Mouse (Mus musculus) heart, embryonic 15.5 days (tissue): ENCODE results near the gene Tinf2. TPM values are rescaled to one million over a fixed set of nuclear protein-coding genes. Genes with fewer than 3 reads are reported as not detected.
A peak's percentile ranks its signal among the peaks of the same experiment; 100 is the strongest.

Source experiments
- ATAC-seq: fragments of 200-750 bp; cut with Nextera tagmentation; replicated peaks from 2 replicates; pipeline ENCODE4 v1.8.0; 2017; ENCODE audit warnings: low read depth, moderate TSS enrichment; ENCODE audit not compliant: insufficient number of reproducible peaks, insufficient read depth, low FRiP score
- H3K27ac ChIP-seq: fragments of 300-500 bp; sonication (generic); 2 replicates; pipeline ENCODE4 v1.5.1; 2015; ENCODE audit warnings: mild to moderate bottlenecking, inconsistent platforms
- H3K27me3 ChIP-seq: fragments of 300-500 bp; sonication (generic); 2 replicates; pipeline ENCODE4 v1.6.1; 2015; ENCODE audit warnings: inconsistent platforms
- H3K36me3 ChIP-seq: fragments of 300-500 bp; sonication (generic); 2 replicates; pipeline ENCODE4 v1.6.1; 2015; ENCODE audit warnings: mild to moderate bottlenecking, inconsistent platforms
- H3K4me1 ChIP-seq: fragments of 300-500 bp; sonication (generic); replicated peaks from 2 replicates; pipeline ENCODE4 v1.6.1; 2015; ENCODE audit warnings: inconsistent platforms
- H3K4me2 ChIP-seq: fragments of 300-500 bp; sonication (generic); 2 replicates; pipeline ENCODE4 v1.6.1; 2015; ENCODE audit warnings: inconsistent platforms, mild to moderate bottlenecking, moderate library complexity
- H3K4me3 ChIP-seq: fragments of 300-500 bp; sonication (generic); 2 replicates; pipeline ENCODE4 v1.5.1; 2015; ENCODE audit warnings: mild to moderate bottlenecking, inconsistent platforms
- H3K9ac ChIP-seq: fragments of 300-500 bp; sonication (generic); 2 replicates; pipeline ENCODE4 v1.6.1; 2015; ENCODE audit warnings: mild to moderate bottlenecking, inconsistent platforms
- H3K9me3 ChIP-seq: fragments of 300-500 bp; sonication (generic); replicated peaks from 2 replicates; pipeline ENCODE4 v1.6.1; 2016; ENCODE audit warnings: inconsistent platforms
- WGBS: fragments of 180-500 bp; shearing (Covaris S2); methylation state at CpG from one replicate; pipeline ENCODE4 v1.1.7; 2015; ENCODE audit warnings: mixed read lengths; 5-methylcytosine and 5-hydroxymethylcytosine counted together
- polyA plus RNA-seq: library from polyadenylated mRNA; unstranded; fragments of >200 nt; fragmentation: Nextera tagmentation; extraction: Ambion mirVana; gene quantifications from 2 replicates; pipeline ENCODE4 v1.2.1, GENCODE M21; 2015

Gene Tinf2
- polyA plus RNA-seq, 1 experiment from 2014 or later: 26.1 TPM

DNA sequence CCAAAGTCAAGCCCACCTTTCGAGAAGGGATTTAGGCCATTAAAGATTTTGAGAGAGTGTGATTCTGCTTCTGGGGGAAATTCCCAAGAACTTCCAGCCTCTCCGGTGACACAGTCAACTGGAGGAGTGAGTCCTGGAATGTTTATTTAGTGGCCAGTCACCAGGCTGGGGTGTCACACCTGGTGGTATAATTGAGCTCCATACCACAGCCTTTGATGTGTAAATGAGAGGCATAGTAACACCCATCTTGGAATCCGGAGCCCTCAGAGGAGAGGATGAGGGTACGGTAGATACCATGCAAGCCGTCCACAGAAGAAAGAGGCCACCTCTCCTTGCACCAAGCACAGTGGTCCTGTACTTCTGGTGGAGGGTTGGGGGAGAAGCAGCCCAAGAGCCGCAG, 21.1 kb upstream of the Tinf2 start:
- no peak for ATAC-seq
- 57% methylated on average over 6 of the region's 6 CpGs for WGBS
- no peak overlapping the region for H3K4me2 ChIP-seq

DNA sequence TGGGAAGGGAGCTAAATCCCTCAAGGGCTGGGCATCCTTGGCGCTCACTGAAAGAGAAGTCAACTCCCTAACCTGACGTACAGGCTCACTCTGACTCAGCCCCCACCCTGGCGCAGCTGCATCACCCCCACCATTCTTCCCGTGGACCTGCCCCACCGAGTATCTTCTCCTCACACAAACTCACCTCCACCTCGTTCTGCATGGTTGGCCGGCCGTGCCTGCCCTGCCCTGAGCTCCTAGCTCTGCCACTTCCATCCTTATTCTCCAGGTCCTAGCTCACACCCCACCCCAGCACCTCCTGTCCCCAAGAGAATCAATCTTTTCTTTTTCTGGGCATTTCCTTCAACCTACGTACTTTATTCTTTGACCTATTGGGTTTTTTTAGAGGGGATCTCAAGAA, 19.5 kb upstream of the Tinf2 start:
- H3K27me3 ChIP-seq: peaks cover 2% of the 10 kb centered on the region; the same call in 1 of the 2 replicates
- no peak for ATAC-seq
- no peak overlapping the region for H3K4me3 ChIP-seq
- no peaks in the 10 kb centered on the region for H3K9me3 ChIP-seq
- H3K4me2 ChIP-seq: no peak overlapping the region
- H3K27ac ChIP-seq: no peak overlapping the region
- H3K4me1 ChIP-seq: no peaks in the 10 kb centered on the region
- H3K9ac ChIP-seq: no peak overlapping the region
- WGBS: 67% methylated on average over 9 of the region's 9 CpGs
- no peaks in the 10 kb centered on the region for H3K36me3 ChIP-seq

More for the DNA sequence above, 21.1 kb upstream of the Tinf2 start:
- no peak overlapping the region for H3K4me3 ChIP-seq
- H3K27ac ChIP-seq: no peak overlapping the region
- no peaks in the 10 kb centered on the region for H3K4me1 ChIP-seq
- peaks cover 2% of the 10 kb centered on the region; the same call in 1 of the 2 replicates for H3K27me3 ChIP-seq
- no peak overlapping the region for H3K9ac ChIP-seq
- no peaks in the 10 kb centered on the region for H3K9me3 ChIP-seq
- H3K36me3 ChIP-seq: no peaks in the 10 kb centered on the region

- Histone ChIP-seq H3K9me3 (no peaks in the 10 kb centered on the region), H3K27me3 (no peaks in the 10 kb centered on the region), H3K4me3 (no peak overlapping the region), H3K9ac (no peak overlapping the region), H3K4me1 (no peaks in the 10 kb centered on the region), H3K4me2 (no peak overlapping the region), H3K36me3 (no peaks in the 10 kb centered on the region), H3K27ac (no peak overlapping the region)
- ATAC-seq: no peak
- WGBS: 66% methylated on average over 4 of the region's 4 CpGs
Measured at GRCm38 (mm10) chr14:55697226-55697625, 15.6 kb upstream of the Tinf2 start.

DNA sequence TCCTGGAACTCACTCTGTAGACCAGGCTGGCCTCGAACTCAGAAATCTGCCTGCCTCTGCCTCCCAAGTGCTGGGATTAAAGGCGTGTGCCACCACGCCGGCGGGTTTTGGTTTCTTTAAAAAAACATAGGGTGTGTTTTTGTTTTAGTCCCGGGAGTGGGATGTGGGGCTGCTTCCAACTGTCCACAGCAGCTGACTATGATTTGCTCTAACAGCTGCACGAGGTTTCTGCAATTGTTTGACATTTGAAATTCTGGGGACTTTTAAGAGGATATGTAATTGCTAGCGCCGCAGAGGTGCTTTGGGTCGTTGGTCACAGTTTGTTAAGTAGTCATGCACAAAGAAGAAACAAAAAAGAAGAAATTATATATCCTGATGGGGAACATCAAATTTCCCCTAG, 7.8 kb upstream of the Tinf2 start:
- Histone ChIP-seq H3K27ac (no peak overlapping the region), H3K36me3 (no peaks in the 10 kb centered on the region), H3K4me1 (no peaks in the 10 kb centered on the region), H3K9me3 (no peaks in the 10 kb centered on the region), H3K4me3 (no peak overlapping the region), H3K9ac (no peak overlapping the region), H3K4me2 (no peak overlapping the region), H3K27me3 (peaks cover 4% of the 10 kb centered on the region; the same call in 1 of the 2 replicates)
- WGBS: 69% methylated on average over 10 of the region's 10 CpGs
- no peak for ATAC-seq

GRCm38 (mm10) chr14:55682118-55682493, 486 bp upstream of the Tinf2 start:
- 9% methylated on average over 3 of the region's 3 CpGs for WGBS
- no peaks in the 10 kb centered on the region for H3K9me3 ChIP-seq
- ATAC-seq: no peak

DNA sequence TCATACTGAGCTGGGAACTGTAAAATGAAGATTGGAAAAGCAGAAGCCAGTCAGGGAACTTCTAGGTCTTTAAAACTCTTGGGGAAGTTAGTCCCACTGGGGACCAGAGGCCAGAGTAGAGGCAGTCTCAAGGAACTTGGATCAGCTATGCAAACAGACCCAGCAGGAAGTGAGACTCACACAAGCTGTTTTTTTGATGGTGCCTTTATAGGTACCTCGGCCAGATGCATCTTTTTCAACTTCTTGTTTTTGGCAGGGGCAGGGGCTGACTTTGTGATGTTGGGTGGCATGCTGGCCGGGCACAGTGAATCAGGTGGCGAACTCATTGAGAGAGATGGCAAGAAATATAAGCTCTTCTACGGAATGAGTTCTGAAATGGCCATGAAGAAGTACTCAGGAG, 4.0 kb downstream of the Tinf2 start:
- no peaks in the 10 kb centered on the region for H3K9me3 ChIP-seq
- no peak overlapping the region for H3K4me2 ChIP-seq
- 89% methylated on average over 4 of the region's 4 CpGs for WGBS
- ATAC-seq: no peak
- H3K27me3 ChIP-seq: no peaks in the 10 kb centered on the region
- H3K27ac ChIP-seq: no peak overlapping the region
- no peak overlapping the region for H3K4me3 ChIP-seq
- peaks cover 11% of the 10 kb centered on the region for H3K4me1 ChIP-seq
- H3K36me3 ChIP-seq: peaks cover 51% of the 10 kb centered on the region
- no peak overlapping the region for H3K9ac ChIP-seq

More at GRCm38 (mm10) chr14:55682118-55682493, 486 bp upstream of the Tinf2 start:
- Histone ChIP-seq H3K27ac (peak overlapping the region; percentile 87), H3K4me1 (peaks cover 8% of the 10 kb centered on the region), H3K36me3 (peaks cover 32% of the 10 kb centered on the region), H3K27me3 (peaks cover 4% of the 10 kb centered on the region; the same call in 1 of the 2 replicates), H3K9ac (peak overlapping the region; percentile 87), H3K4me2 (peak overlapping the region; percentile 78), H3K4me3 (peak overlapping the region; percentile 82)

- H3K9me3 ChIP-seq: no peaks in the 10 kb centered on the region
- peaks cover 28% of the 10 kb centered on the region for H3K36me3 ChIP-seq
- H3K27ac ChIP-seq: peak overlapping the region; percentile 83; the same call in 1 of the 2 replicates
- H3K4me1 ChIP-seq: peaks cover 18% of the 10 kb centered on the region
- ATAC-seq: no peak
- H3K4me3 ChIP-seq: peak overlapping the region; percentile 74
- peak overlapping the region; percentile 77 for H3K4me2 ChIP-seq
- H3K9ac ChIP-seq: peak overlapping the region; percentile 48; the same call in 1 of the 2 replicates
- H3K27me3 ChIP-seq: no peaks in the 10 kb centered on the region
- WGBS: 75% methylated on average over 7 of the region's 7 CpGs
Measured at GRCm38 (mm10) chr14:55672741-55673060, 8.9 kb downstream of the Tinf2 start.

DNA sequence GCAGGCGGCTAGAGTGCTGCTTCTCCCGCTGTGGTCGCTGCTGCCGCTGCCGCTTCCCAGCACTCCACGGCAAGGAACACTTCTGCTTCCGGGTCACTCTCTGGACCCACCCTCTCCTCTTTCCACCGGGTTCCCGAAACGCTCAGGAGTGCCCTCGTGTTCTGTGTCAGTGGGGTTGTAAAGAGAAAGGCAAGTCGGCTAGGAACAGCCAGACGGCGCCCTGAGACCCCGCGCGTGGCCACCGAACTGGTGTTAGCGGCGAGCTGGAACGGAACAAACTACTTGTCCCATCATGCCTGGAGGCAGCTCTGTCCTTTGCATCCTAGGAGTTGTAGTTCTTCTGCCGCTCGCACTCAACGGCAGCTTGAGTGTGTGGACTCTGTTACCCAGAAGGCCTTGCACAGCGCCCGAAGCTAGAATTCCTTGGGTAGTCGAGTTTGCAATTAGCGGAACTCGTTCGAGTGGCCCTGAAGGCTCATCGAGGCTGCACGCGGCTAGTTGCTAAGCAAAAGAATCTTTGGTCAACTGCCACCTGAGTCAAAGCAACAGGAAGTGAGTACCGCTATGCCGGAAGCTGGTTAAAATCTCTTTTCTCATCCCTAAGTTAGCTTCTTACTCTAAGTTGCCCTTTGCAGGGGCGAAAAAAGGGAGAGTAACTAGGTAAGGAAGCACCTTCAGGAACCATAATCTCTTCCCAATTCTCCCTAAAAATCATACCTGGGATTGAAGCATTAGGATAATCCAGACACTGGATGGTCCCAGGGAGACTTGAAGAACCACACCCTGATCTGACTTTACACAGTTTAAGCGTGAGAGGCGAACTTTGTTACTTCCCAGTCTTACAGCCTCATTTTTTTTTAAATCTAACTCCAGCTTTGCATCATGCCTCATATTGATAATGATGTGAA, 9.5 kb downstream of the Tinf2 start, which contains the start of the genes Gmpr2 and Nedd8:
Gmpr2 (plus strand) TSS at position 109 of the 908 bp plus-strand sequence.
Nedd8 (minus strand) TSS at position 292 of the 908 bp plus-strand sequence.
- WGBS: under 1% methylated on average over 38 of the region's 38 CpGs
- H3K9me3 ChIP-seq: no peaks in the 10 kb centered on the region
- H3K4me1 ChIP-seq: peaks cover 18% of the 10 kb centered on the region
- peak within 1 kb of the TSS; percentile 77 for H3K4me2 ChIP-seq
- H3K9ac ChIP-seq: peak within 1 kb of the TSS; percentile 71
- H3K27ac ChIP-seq: peak within 1 kb of the TSS; percentile 83
- ATAC-seq: peak; percentile 96
- peak within 1 kb of the TSS; percentile 74 for H3K4me3 ChIP-seq
- peaks cover 22% of the 10 kb centered on the region for H3K36me3 ChIP-seq
- no peaks in the 10 kb centered on the region for H3K27me3 ChIP-seq

GRCm38 (mm10) chr14:55671486-55671832, 10.2 kb downstream of the Tinf2 start:
- Histone ChIP-seq H3K4me1 (peaks cover 18% of the 10 kb centered on the region), H3K4me2 (peak overlapping the region; percentile 77), H3K4me3 (peak overlapping the region; percentile 74), H3K27ac (peak overlapping the region; percentile 83), H3K27me3 (no peaks in the 10 kb centered on the region), H3K9me3 (no peaks in the 10 kb centered on the region), H3K9ac (peak overlapping the region; percentile 71), H3K36me3 (peaks cover 20% of the 10 kb centered on the region)
- peak; percentile 41 for ATAC-seq
- WGBS: under 1% methylated on average over 12 of the region's 12 CpGs

DNA sequence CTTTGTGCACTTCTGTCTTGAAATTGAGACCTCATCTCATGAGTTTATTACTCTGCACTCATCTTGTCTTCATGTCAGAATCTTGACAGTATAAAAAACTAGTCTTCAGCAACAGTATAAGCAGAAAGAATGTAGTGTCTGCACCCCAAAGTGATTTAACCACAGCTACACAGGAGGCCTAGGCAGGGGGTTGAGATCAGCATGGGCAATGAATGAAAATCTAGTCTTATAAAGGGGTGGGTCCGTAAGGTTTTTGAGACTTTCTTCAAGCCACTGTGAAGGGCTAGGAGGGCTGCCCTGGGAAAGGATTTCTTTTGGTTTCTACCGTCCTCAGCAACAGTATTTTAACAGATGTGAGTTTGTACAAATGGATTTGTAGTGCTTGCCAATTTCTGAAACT, 21.0 kb downstream of the Tinf2 start:
- WGBS: 49% methylated on average over 2 of the region's 2 CpGs
- H3K4me1 ChIP-seq: peaks cover 28% of the 10 kb centered on the region
- H3K27me3 ChIP-seq: no peaks in the 10 kb centered on the region
- no peak overlapping the region for H3K9ac ChIP-seq
- no peak for ATAC-seq
- H3K36me3 ChIP-seq: peaks cover 32% of the 10 kb centered on the region
- peak overlapping the region; percentile 77 for H3K27ac ChIP-seq
- peak overlapping the region; percentile 73 for H3K4me3 ChIP-seq
- H3K4me2 ChIP-seq: peak overlapping the region; percentile 58; the same call in 1 of the 2 replicates
- no peaks in the 10 kb centered on the region for H3K9me3 ChIP-seq

DNA sequence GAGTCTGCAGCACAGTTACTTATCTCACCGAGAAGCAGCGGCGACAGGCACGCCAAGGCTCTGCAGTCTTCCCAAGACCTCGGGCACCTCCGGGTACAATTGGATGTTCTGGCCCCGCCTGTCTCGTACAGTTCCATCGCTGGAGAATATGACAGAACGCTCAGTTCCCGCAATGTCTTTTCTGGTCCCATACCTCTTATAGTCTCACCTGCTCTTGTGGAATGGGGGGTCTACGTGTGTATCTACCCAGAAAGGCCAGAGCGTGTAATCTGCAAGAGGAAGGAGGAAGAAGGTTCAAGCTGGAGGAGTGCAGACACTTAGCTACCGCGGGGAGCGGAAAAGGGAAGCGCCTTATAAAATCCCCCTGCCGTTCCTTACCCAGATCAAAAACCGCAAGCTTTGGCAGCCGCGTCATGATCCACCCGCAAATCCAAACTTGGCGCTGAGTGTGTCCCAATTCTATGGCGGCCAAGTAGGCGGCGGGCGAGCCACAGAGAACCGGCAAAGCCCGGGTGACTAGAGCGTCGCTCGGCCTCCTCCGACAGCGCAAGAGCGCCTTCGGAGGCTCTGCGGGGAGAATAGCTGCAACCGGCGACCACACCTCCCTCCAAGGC, 21.6 kb downstream of the Tinf2 start, which contains the start of gene Mdp1:
Mdp1 (minus strand) TSS at position 549 of the 614 bp plus-strand sequence.
- ATAC-seq: peak; percentile 89
- peak within 1 kb of the TSS; percentile 77 for H3K27ac ChIP-seq
- peaks cover 31% of the 10 kb centered on the region for H3K36me3 ChIP-seq
- H3K9ac ChIP-seq: peak within 1 kb of the TSS; percentile 65
- peak within 1 kb of the TSS; percentile 73 for H3K4me3 ChIP-seq
- H3K4me1 ChIP-seq: peaks cover 28% of the 10 kb centered on the region
- H3K4me2 ChIP-seq: peak within 1 kb of the TSS; percentile 58
- no peaks in the 10 kb centered on the region for H3K9me3 ChIP-seq
- no peaks in the 10 kb centered on the region for H3K27me3 ChIP-seq
- WGBS: under 1% methylated on average over 39 of the region's 39 CpGs
